Mouse (Mus musculus) stomach, postnatal 0 days (tissue): ENCODE data around the gene Fam180a. TPM values are rescaled to one million over a fixed set of nuclear protein-coding genes. Genes with fewer than 3 reads are reported as not detected.

Experiments used
- ATAC-seq: fragments of 200-750 bp; cut with Nextera tagmentation; 2 replicates; pipeline ENCODE4 v1.8.0; 2017; ENCODE audit not compliant: low FRiP score, low TSS enrichment
- DNase-seq: peaks from one replicate; pipeline ENCODE4 v3.0.0-alpha.2; 2016; ENCODE audit warnings: low spot score
- H3K27ac ChIP-seq: fragments of 300-500 bp; sonication (generic); replicated peaks from 2 replicates; pipeline ENCODE4 v1.5.1; 2014; ENCODE audit warnings: mild to moderate bottlenecking, control low read depth
- H3K27me3 ChIP-seq: fragments of 300-500 bp; sonication (generic); 2 replicates; pipeline ENCODE4 v1.6.1; 2014; ENCODE audit warnings: low read length; ENCODE audit not compliant: control insufficient read depth, insufficient read depth
- H3K36me3 ChIP-seq: fragments of 300-500 bp; sonication (generic); 2 replicates; pipeline ENCODE4 v1.6.1; 2014; ENCODE audit warnings: low read length, mixed read lengths; ENCODE audit not compliant: control insufficient read depth, insufficient read depth
- H3K4me1 ChIP-seq: fragments of 300-500 bp; sonication (generic); replicated peaks from 2 replicates; pipeline ENCODE4 v1.6.1; 2014; ENCODE audit warnings: antibody characterized with exemption; ENCODE audit not compliant: control insufficient read depth, insufficient read depth
- H3K4me2 ChIP-seq: fragments of 300-500 bp; sonication (generic); replicated peaks from 2 replicates; pipeline ENCODE4 v1.6.1; 2014; ENCODE audit warnings: low read depth, mild to moderate bottlenecking, control low read depth, moderate library complexity
- H3K4me3 ChIP-seq: fragments of 300-500 bp; sonication (generic); 2 replicates; pipeline ENCODE4 v1.5.1; 2014; ENCODE audit warnings: low read depth, low read length, control low read depth
- H3K9ac ChIP-seq: fragments of 300-500 bp; sonication (generic); 2 replicates; pipeline ENCODE4 v1.6.1; 2014; ENCODE audit warnings: mild to moderate bottlenecking, low read length, control low read depth, mixed read lengths
- H3K9me3 ChIP-seq: fragments of 300-500 bp; sonication (generic); 2 replicates; pipeline ENCODE4 v1.6.1; 2016; ENCODE audit warnings: low read length; ENCODE audit not compliant: control insufficient read depth
- CTCF ChIP-seq: IDR thresholded peaks from 2 replicates; pipeline ENCODE4 v1.5.1; 2016; ENCODE audit warnings: antibody characterized with exemption, low read depth, mild to moderate bottlenecking, moderate library complexity
- EP300 ChIP-seq: optimal IDR thresholded peaks from 2 replicates; pipeline ENCODE3; 2016; ENCODE audit warnings: antibody characterized with exemption
- WGBS: fragments of 180-500 bp; shearing (Covaris S2); extraction: QIAGEN DNeasy Blood & Tissue Kit; methylation state at CpG from one replicate; pipeline ENCODE4 v1.1.7; 2014; 5-methylcytosine and 5-hydroxymethylcytosine counted together
- polyA plus RNA-seq: library from polyadenylated mRNA; unstranded; fragments of >200 nt; fragmentation: Nextera tagmentation; extraction: Ambion mirVana; gene quantifications from 2 replicates; pipeline ENCODE4 v1.2.1, GENCODE M21; 2015

Fam180a gene
- polyA plus RNA-seq, 1 experiment from 2014 or later, result 1.6 TPM

DNA sequence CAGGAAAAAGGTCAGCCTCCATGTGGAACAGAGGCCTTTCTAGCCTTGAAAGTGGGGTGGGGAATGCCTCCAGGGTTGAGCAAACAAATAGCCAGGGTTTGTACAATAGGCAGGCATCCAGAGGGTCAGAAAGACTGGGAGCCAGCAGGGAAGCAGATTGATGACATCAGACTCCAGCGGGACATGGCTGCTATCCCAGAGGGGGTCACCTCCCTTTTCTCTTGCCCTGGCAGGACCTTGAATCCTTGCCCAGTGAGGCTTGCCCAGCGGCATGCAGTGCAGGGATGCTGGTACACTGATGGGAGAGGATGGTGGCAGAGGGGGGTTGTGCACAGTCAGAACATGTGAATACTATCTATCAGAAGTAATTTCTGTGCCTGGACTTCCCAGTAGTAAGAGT, 28.9 kb downstream of the Fam180a start:
- H3K4me1 ChIP-seq, result 0 out of 2 replicates have a peak, but pooled peaks cover 2% of the 10 kb centered on the region
- no peak overlapping the region for H3K9ac ChIP-seq
- ATAC-seq (no peak; the same call in 1 of the 2 replicates), DNase-seq (no peak)
- TF ChIP-seq EP300, result no peak
- no peak for TF ChIP-seq CTCF
- H3K4me2 ChIP-seq, result no peak overlapping the region
- H3K4me3 ChIP-seq, result no peak overlapping the region
- no peaks in the 10 kb centered on the region for H3K36me3 ChIP-seq
- WGBS, result 24% methylated on average over 2 of the region's 2 CpGs
- H3K9me3 ChIP-seq, result no peaks in the 10 kb centered on the region
- H3K27ac ChIP-seq, result no peak overlapping the region
- H3K27me3 ChIP-seq, result no peaks in the 10 kb centered on the region

DNA sequence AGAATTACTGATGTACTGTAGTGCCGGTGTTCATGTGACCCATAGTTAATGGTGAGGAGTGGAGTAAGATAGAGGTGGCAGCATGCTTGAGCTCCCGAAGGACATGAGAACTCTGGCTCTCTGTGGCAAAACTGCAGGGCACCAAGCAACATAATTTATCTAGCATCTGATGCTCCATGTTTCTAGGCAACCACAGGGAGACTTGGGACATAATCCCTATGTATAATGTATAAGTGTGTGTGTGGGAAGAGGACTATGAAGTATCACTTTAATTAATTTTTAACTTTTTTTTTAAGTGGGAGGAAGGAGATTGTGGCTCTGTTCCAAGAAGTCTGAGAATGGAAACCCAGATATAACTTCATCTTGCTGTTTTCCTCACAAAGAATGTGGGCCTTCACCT, 31.0 kb downstream of the Fam180a start:
- ATAC-seq, result no peak
- Histone ChIP-seq H3K9ac (no peak overlapping the region), H3K27ac (no peak overlapping the region), H3K4me3 (no peak overlapping the region), H3K36me3 (no peaks in the 10 kb centered on the region), H3K27me3 (no peaks in the 10 kb centered on the region), H3K9me3 (no peaks in the 10 kb centered on the region), H3K4me2 (no peak overlapping the region), H3K4me1 (0 out of 2 replicates have a peak, but pooled peaks cover 2% of the 10 kb centered on the region)
- 72% methylated on average over 2 of the region's 2 CpGs for WGBS
- TF ChIP-seq EP300 (no peak), CTCF (no peak)
- DNase-seq, result no peak

DNA sequence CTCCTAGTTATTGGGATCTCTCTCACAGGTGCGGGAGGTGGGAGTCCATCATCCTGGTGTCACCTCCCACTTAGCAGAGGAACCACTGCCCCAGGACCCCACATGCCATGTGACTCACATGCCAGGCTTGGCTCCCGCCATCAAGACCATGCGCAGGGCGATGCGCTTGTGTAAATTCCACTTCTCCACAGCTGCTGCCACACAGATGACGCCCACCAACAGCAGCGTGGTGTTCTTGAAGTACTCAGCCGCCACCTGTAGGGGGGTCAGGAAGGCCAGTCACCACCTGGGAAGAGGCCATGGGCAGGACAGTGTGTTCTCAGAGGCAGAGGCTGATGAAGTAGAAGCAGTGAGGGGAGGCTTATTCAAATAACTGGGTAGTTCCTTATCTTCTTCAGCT, 36.3 kb downstream of the Fam180a start:
- H3K9ac ChIP-seq, result no peak overlapping the region
- ATAC-seq, result peak; percentile 21; the same call in 1 of the 2 replicates
- H3K4me2 ChIP-seq, result no peak overlapping the region
- WGBS, result 90% methylated on average over 8 of the region's 8 CpGs
- peaks cover 6% of the 10 kb centered on the region; the same call in 1 of the 2 replicates for H3K4me1 ChIP-seq
- TF ChIP-seq EP300 (no peak), CTCF (no peak)
- no peaks in the 10 kb centered on the region for H3K27me3 ChIP-seq
- H3K9me3 ChIP-seq, result no peaks in the 10 kb centered on the region
- DNase-seq, result no peak
- no peak overlapping the region for H3K4me3 ChIP-seq
- no peaks in the 10 kb centered on the region for H3K36me3 ChIP-seq
- H3K27ac ChIP-seq, result no peak overlapping the region

- Histone ChIP-seq H3K36me3 (no peaks in the 10 kb centered on the region), H3K27me3 (no peaks in the 10 kb centered on the region), H3K4me2 (0 out of 2 replicates have a peak overlapping the region, but pooled peaks have one; percentile 14), H3K4me1 (peaks cover 6% of the 10 kb centered on the region; the same call in 1 of the 2 replicates), H3K9me3 (no peaks in the 10 kb centered on the region), H3K27ac (0 out of 2 replicates have a peak overlapping the region, but pooled peaks have one; percentile 40), H3K4me3 (no peak overlapping the region), H3K9ac (no peak overlapping the region)
- 55% methylated on average over 7 of the region's 7 CpGs for WGBS
- ATAC-seq (no peak), DNase-seq (peak; percentile 17)
- no peak for TF ChIP-seq CTCF
- no peak for TF ChIP-seq EP300
Observed at GRCm38 (mm10) chr6:35288920-35289319, 37.0 kb downstream of the Fam180a start.

DNA sequence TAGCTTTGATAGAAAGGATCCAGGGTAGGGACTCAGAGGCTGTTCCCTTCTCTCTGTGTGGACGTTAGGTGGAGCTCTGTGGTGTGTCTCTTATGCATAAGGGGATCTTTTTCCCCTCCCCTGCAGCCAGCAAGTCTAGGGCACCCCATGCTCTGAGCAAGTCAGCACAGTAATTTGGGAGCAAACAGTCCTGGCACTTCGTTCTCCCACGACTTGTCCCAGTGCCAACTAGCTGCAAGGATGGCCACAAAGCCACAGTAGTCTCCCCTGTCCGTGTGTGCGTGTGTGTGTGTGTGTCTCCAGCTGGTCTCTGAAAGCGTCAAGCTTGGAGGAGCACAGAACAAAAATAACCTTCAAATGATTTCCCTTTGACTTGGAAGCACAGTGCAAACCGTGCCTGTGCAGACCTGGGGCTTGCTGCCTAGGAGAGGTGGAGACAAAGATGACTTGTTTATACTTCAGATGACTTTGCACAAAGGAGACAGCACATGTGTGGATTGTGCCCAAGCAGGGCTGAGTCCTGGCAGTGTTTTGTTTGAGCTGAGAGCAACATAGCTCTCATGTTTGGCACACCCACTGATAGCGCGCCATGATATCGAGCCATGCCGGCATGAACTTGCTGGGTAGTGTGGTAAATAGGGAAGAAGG, 37.7 kb downstream of the Fam180a start:
- Histone ChIP-seq H3K4me2 (peak overlapping the region; percentile 14; the same call in 1 of the 2 replicates), H3K27me3 (no peaks in the 10 kb centered on the region), H3K4me3 (no peak overlapping the region), H3K9me3 (no peaks in the 10 kb centered on the region), H3K9ac (no peak overlapping the region), H3K36me3 (no peaks in the 10 kb centered on the region), H3K4me1 (peaks cover 6% of the 10 kb centered on the region; the same call in 1 of the 2 replicates), H3K27ac (peak overlapping the region; percentile 40; the same call in 1 of the 2 replicates)
- whole genome bisulfite sequencing, result 30% methylated on average over 11 of the region's 11 CpGs
- DNase-seq, result peak; percentile 55
- TF ChIP-seq EP300 (no peak), CTCF (peak; percentile 39; the same call in 1 of the 2 replicates)
- ATAC-seq, result peak; percentile 85

- Histone ChIP-seq H3K36me3 (no peaks in the 10 kb centered on the region), H3K4me2 (no peak overlapping the region), H3K4me3 (no peak overlapping the region), H3K9ac (no peak overlapping the region), H3K9me3 (no peaks in the 10 kb centered on the region), H3K27me3 (no peaks in the 10 kb centered on the region), H3K4me1 (no peaks in the 10 kb centered on the region), H3K27ac (no peak overlapping the region)
- WGBS, result 83% methylated on average over 10 of the region's 10 CpGs
- DNase-seq, result no peak
- no peak for TF ChIP-seq CTCF
- no peak for TF ChIP-seq EP300
- no peak for ATAC-seq
Observed at GRCm38 (mm10) chr6:35279306-35279705, 46.6 kb downstream of the Fam180a start.
